Mouse (Mus musculus): ENCODE measurements at regions not wholly inside any gene's neighbourhood (a gene's known extent, or its start where the extent isn't known, plus 50 kb on each side); places are given as distances from the start of the nearest gene placed in this dataset.
A peak's percentile ranks its signal among the peaks of the same experiment; 100 is the strongest.

DNA sequence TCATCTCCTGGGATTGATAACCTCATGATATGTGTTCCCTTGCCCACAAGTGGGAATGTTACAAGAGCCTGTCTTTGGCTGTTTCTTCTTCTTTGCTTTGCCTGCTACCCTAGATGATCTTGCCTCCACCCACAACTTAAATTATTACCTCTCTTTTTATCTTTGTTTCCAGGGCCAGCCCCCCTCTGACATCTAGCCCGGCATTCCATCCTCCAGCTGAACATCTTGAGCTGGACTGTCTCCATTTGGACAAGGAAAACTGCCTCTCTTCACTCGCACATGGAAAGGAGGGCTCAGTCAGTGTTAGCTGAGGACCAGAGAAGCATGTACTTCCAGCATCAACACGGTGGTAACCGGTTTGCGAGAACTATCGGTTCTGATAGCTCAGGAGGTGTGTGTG is 124.3 kb downstream of the Zfp365 start:
- 93% methylated on average over 6 of the region's 6 CpGs for WGBS
- Histone ChIP-seq H3K27ac (ENCODE audit: low read depth, low read length) (no peak overlapping the region), H3K27me3 (ENCODE audit: control insufficient read depth, insufficient read depth, low read length) (no peaks in the 10 kb centered on the region), H3K9ac (ENCODE audit: low read length) (no peak overlapping the region), H3K4me3 (ENCODE audit: low read depth, low read length) (no peak overlapping the region), H3K36me3 (ENCODE audit: control insufficient read depth, insufficient read depth, low read length) (no peaks in the 10 kb centered on the region), H3K4me2 (ENCODE audit: low read depth, low read length, severe bottlenecking) (no peak overlapping the region), H3K4me1 (replicated peaks; ENCODE audit: control insufficient read depth, insufficient read depth, low read length) (no peaks in the 10 kb centered on the region), H3K9me3 (ENCODE audit: control insufficient read depth, low read length) (no peaks in the 10 kb centered on the region)
- ATAC-seq (replicated peaks; ENCODE audit: low FRiP score) (no peak), DNase-seq (ENCODE audit: low spot score) (no peak)

DNA sequence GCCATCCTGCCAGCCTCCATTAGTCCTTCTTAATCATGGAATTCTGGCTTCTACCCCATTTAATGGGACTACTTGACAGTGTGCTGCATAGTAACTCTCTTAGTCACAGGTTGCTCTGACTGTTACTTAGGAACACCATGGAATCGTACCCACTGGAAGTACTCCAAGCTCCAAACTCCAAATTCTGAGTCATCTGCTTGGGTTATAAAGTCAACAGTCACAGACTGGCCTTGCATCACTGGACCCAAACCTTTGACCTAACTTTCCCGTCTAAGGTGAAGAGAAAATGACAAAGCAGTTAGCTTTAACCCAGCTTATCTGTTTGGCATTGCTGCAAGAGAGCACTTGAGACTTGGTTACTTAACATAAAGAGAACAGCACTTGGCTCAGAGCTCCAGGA is 126.9 kb downstream of the Zfp365 start:
- Histone ChIP-seq H3K4me2 (ENCODE audit: low read depth, low read length, severe bottlenecking) (no peak overlapping the region), H3K4me3 (ENCODE audit: low read depth, low read length) (no peak overlapping the region), H3K9me3 (ENCODE audit: control insufficient read depth, low read length) (no peaks in the 10 kb centered on the region), H3K27ac (ENCODE audit: low read depth, low read length) (no peak overlapping the region), H3K36me3 (ENCODE audit: control insufficient read depth, insufficient read depth, low read length) (no peaks in the 10 kb centered on the region), H3K9ac (ENCODE audit: low read length) (no peak overlapping the region), H3K4me1 (replicated peaks; ENCODE audit: control insufficient read depth, insufficient read depth, low read length) (no peaks in the 10 kb centered on the region), H3K27me3 (ENCODE audit: control insufficient read depth, insufficient read depth, low read length) (no peaks in the 10 kb centered on the region)
- WGBS: 78% methylated on average over 2 of the region's 2 CpGs
- DNase-seq (ENCODE audit: low spot score): no peak
- ATAC-seq (replicated peaks; ENCODE audit: low FRiP score): no peak

DNA sequence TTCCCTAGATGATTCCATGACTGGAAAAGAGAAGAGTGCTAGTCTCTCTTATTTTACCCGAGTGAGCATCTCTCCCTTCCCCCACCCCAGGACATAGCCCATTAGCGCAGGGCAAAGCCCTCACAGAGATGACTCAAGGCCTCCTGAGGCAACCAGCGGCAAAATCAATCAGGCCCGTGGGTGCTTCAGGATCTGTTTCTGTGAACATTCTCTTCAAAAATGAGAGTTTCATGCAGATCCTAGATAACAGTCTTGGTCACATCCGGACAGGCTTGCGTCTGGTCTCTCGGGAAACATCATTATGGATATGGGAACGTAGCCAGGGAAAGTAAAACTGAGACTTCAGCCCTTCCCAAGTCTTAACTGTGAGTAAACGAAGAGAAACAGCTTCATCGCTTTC is 134.1 kb downstream of the Zfp365 start:
- H3K4me2 ChIP-seq (ENCODE audit: low read depth, low read length, severe bottlenecking): no peak overlapping the region
- no peak overlapping the region for H3K27ac ChIP-seq (ENCODE audit: low read depth, low read length)
- no peak overlapping the region for H3K4me3 ChIP-seq (ENCODE audit: low read depth, low read length)
- H3K36me3 ChIP-seq (ENCODE audit: control insufficient read depth, insufficient read depth, low read length): no peaks in the 10 kb centered on the region
- DNase-seq (ENCODE audit: low spot score): no peak
- 91% methylated on average over 10 of the region's 10 CpGs for WGBS
- no peaks in the 10 kb centered on the region for H3K27me3 ChIP-seq (ENCODE audit: control insufficient read depth, insufficient read depth, low read length)
- ATAC-seq (replicated peaks; ENCODE audit: low FRiP score): no peak
- no peak overlapping the region for H3K9ac ChIP-seq (ENCODE audit: low read length)
- no peaks in the 10 kb centered on the region for H3K9me3 ChIP-seq (ENCODE audit: control insufficient read depth, low read length)
- no peaks in the 10 kb centered on the region for H3K4me1 ChIP-seq (replicated peaks; ENCODE audit: control insufficient read depth, insufficient read depth, low read length)

DNA sequence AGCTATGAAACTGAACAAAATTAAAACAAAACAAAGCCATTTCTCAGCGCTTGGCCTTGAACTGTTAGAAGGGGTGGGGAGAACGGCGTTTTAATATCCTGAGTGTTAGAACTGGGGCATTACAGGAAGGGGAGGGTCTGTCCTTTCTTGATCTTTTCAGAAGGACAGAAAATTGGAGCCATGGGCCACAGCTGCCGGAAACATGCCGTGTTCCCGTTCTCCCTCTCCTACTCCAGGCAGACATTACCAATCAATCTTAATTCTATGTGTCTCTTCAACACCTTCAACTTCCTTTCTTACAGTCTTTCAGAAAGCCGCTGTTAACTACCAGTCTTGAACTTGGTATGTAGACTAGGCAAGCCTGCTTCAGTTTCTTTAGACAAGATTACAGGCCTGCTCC is 134.7 kb downstream of the Zfp365 start:
- Histone ChIP-seq H3K4me2 (ENCODE audit: low read depth, low read length, severe bottlenecking) (no peak overlapping the region), H3K27me3 (ENCODE audit: control insufficient read depth, insufficient read depth, low read length) (no peaks in the 10 kb centered on the region)
- WGBS: 93% methylated on average over 7 of the region's 7 CpGs

DNA sequence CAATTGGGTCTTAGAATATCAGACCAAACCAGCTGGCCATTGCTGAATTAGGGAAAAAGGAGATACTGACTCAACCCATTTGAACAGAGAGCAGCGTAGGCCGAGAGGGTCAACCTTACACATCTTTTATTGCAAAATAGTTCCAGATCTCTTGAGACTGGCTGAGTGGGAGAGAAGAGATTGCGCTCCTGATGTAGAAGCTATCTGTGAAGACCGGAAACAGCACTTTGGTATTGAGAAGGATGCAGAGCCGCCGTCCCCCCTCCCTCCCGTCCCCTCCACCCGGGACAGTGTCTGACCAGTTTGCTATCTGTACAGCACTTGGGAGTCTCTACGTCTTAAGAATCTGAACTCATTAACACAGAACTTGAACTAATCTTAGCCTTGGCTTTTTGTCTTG is 135.6 kb downstream of the Zfp365 start:
- ATAC-seq (replicated peaks; ENCODE audit: low FRiP score) (no peak), DNase-seq (ENCODE audit: low spot score) (no peak)
- H3K4me2 ChIP-seq (ENCODE audit: low read depth, low read length, severe bottlenecking): no peak overlapping the region
- no peaks in the 10 kb centered on the region for H3K4me1 ChIP-seq (replicated peaks; ENCODE audit: control insufficient read depth, insufficient read depth, low read length)
- WGBS: 90% methylated on average over 9 of the region's 9 CpGs
- H3K27me3 ChIP-seq (ENCODE audit: control insufficient read depth, insufficient read depth, low read length): no peaks in the 10 kb centered on the region
- no peak overlapping the region for H3K9ac ChIP-seq (ENCODE audit: low read length)
- no peak overlapping the region for H3K27ac ChIP-seq (ENCODE audit: low read depth, low read length)
- no peaks in the 10 kb centered on the region for H3K36me3 ChIP-seq (ENCODE audit: control insufficient read depth, insufficient read depth, low read length)
- H3K9me3 ChIP-seq (ENCODE audit: control insufficient read depth, low read length): no peaks in the 10 kb centered on the region
- no peak overlapping the region for H3K4me3 ChIP-seq (ENCODE audit: low read depth, low read length)

More for the DNA sequence above, 134.7 kb downstream of the Zfp365 start:
- no peaks in the 10 kb centered on the region for H3K9me3 ChIP-seq (ENCODE audit: control insufficient read depth, low read length)
- no peak overlapping the region for H3K9ac ChIP-seq (ENCODE audit: low read length)
- no peaks in the 10 kb centered on the region for H3K4me1 ChIP-seq (replicated peaks; ENCODE audit: control insufficient read depth, insufficient read depth, low read length)
- DNase-seq (ENCODE audit: low spot score) (no peak), ATAC-seq (replicated peaks; ENCODE audit: low FRiP score) (no peak)
- no peaks in the 10 kb centered on the region for H3K36me3 ChIP-seq (ENCODE audit: control insufficient read depth, insufficient read depth, low read length)
- no peak overlapping the region for H3K4me3 ChIP-seq (ENCODE audit: low read depth, low read length)
- no peak overlapping the region for H3K27ac ChIP-seq (ENCODE audit: low read depth, low read length)

DNA sequence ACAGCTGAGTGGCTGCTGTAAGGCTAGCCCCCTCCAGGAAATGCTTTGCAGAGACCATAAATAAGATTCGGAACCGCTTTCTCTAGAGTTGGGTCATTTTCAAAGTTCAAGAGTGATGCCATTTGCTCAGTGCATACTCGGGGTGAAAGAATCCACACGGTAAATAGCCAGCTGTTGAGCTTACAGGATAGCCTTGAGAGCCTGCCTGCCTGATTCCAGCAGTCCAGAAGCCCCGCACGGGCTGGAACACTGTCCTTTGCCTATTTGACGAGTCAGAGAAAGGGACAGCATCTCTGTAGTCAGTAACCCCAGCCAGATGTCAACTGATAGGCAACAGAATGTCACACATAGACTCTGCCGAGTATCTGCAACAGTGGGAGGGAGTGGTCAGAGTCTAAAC is 140.7 kb downstream of the Zfp365 start:
- no peak overlapping the region for H3K4me2 ChIP-seq (ENCODE audit: low read depth, low read length, severe bottlenecking)
- no peaks in the 10 kb centered on the region for H3K9me3 ChIP-seq (ENCODE audit: control insufficient read depth, low read length)
- H3K27me3 ChIP-seq (ENCODE audit: control insufficient read depth, insufficient read depth, low read length): no peaks in the 10 kb centered on the region
- H3K4me1 ChIP-seq (replicated peaks; ENCODE audit: control insufficient read depth, insufficient read depth, low read length): no peaks in the 10 kb centered on the region
- no peaks in the 10 kb centered on the region for H3K36me3 ChIP-seq (ENCODE audit: control insufficient read depth, insufficient read depth, low read length)
- ATAC-seq (replicated peaks; ENCODE audit: low FRiP score) (no peak), DNase-seq (ENCODE audit: low spot score) (no peak)
- no peak overlapping the region for H3K27ac ChIP-seq (ENCODE audit: low read depth, low read length)
- WGBS: 91% methylated on average over 8 of the region's 8 CpGs
- no peak overlapping the region for H3K4me3 ChIP-seq (ENCODE audit: low read depth, low read length)
- no peak overlapping the region for H3K9ac ChIP-seq (ENCODE audit: low read length)

DNA sequence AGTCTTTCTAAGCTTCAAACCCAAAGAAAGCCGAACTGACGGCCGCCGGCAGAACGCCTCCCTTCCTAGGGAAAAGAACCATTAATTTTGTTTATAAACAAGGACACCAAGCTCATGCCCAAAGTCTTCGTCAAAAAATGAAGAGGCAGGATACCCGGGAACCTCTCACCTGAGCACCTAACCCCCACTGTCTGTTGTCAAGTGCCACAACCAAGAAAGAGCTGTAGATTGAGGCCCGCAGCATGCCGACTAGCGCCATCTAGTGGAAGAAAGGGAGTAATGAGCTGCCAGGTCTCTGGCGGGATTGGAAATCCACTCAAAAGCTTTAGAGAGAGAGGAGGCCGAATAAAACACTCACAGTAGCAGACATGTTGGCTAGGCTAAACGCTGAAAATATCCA is 146.4 kb downstream of the Zfp365 start:
- H3K27me3 ChIP-seq (ENCODE audit: control insufficient read depth, insufficient read depth, low read length): no peaks in the 10 kb centered on the region
- H3K4me3 ChIP-seq (ENCODE audit: low read depth, low read length): no peak overlapping the region
- H3K4me2 ChIP-seq (ENCODE audit: low read depth, low read length, severe bottlenecking): no peak overlapping the region
- 39% methylated on average over 13 of the region's 13 CpGs for WGBS
- no peaks in the 10 kb centered on the region for H3K9me3 ChIP-seq (ENCODE audit: control insufficient read depth, low read length)
- peak; percentile 76 for DNase-seq (ENCODE audit: low spot score)
- H3K27ac ChIP-seq (ENCODE audit: low read depth, low read length): no peak overlapping the region
- H3K36me3 ChIP-seq (ENCODE audit: control insufficient read depth, insufficient read depth, low read length): no peaks in the 10 kb centered on the region
- no peak for ATAC-seq (replicated peaks; ENCODE audit: low FRiP score)
- no peaks in the 10 kb centered on the region for H3K4me1 ChIP-seq (replicated peaks; ENCODE audit: control insufficient read depth, insufficient read depth, low read length)
- H3K9ac ChIP-seq (ENCODE audit: low read length): no peak overlapping the region

DNA sequence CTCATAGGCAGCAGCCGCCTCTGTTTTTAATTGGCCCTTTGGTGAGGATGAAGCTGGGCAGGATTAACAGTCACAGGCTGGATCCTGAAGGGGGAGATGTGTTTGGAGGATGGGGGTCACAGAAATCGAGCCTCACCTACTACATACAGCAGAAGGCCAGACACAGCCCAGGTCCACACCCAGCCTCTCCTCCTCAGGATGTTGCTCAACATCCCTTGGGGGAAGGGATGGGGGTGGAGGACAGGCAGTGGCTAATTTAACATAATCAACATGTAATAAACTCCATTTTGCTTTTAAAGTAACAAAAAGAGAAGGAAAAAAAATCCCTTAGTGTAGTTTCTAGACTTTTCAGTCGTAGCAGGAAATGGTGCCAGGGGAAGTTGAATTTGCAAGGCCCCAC is 152.0 kb downstream of the Zfp365 start:
- no peak overlapping the region for H3K4me2 ChIP-seq (ENCODE audit: low read depth, low read length, severe bottlenecking)
- H3K27me3 ChIP-seq (ENCODE audit: control insufficient read depth, insufficient read depth, low read length): no peaks in the 10 kb centered on the region
- H3K4me3 ChIP-seq (ENCODE audit: low read depth, low read length): no peak overlapping the region
- no peak overlapping the region for H3K27ac ChIP-seq (ENCODE audit: low read depth, low read length)
- DNase-seq (ENCODE audit: low spot score) (no peak), ATAC-seq (replicated peaks; ENCODE audit: low FRiP score) (no peak)
- WGBS: 75% methylated on average over 3 of the region's 3 CpGs
- no peak overlapping the region for H3K9ac ChIP-seq (ENCODE audit: low read length)
- no peaks in the 10 kb centered on the region for H3K9me3 ChIP-seq (ENCODE audit: control insufficient read depth, low read length)
- H3K36me3 ChIP-seq (ENCODE audit: control insufficient read depth, insufficient read depth, low read length): no peaks in the 10 kb centered on the region
- H3K4me1 ChIP-seq (replicated peaks; ENCODE audit: control insufficient read depth, insufficient read depth, low read length): no peaks in the 10 kb centered on the region

DNA sequence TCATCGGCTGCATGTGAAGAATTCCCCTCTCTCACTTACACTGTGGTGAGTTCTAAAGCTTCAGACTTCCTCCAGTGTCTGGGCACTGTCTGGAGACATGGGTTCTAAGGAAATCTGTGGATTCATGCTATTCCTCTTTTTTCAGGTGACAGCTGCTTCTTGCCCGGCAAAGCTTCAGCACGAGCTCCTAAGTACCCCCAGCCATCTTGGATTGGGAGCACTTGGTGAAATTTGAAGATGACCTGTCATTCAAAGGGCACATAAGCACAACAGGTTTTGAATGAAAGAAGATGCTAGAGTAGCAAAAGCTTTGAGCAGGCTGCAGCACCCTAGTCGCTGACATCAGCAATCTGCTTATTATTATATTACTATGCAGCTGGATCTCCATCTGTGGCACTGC is 164.3 kb downstream of the Zfp365 start:
- WGBS: 82% methylated on average over 4 of the region's 4 CpGs
- no peaks in the 10 kb centered on the region for H3K9me3 ChIP-seq (ENCODE audit: control insufficient read depth, low read length)
- H3K4me2 ChIP-seq (ENCODE audit: low read depth, low read length, severe bottlenecking): no peak overlapping the region
- H3K27me3 ChIP-seq (ENCODE audit: control insufficient read depth, insufficient read depth, low read length): no peaks in the 10 kb centered on the region
- H3K9ac ChIP-seq (ENCODE audit: low read length): no peak overlapping the region
- ATAC-seq (replicated peaks; ENCODE audit: low FRiP score): no peak
- no peaks in the 10 kb centered on the region for H3K4me1 ChIP-seq (replicated peaks; ENCODE audit: control insufficient read depth, insufficient read depth, low read length)
- no peak for DNase-seq (ENCODE audit: low spot score)
- H3K36me3 ChIP-seq (ENCODE audit: control insufficient read depth, insufficient read depth, low read length): no peaks in the 10 kb centered on the region
- H3K27ac ChIP-seq (ENCODE audit: low read depth, low read length): no peak overlapping the region
- H3K4me3 ChIP-seq (ENCODE audit: low read depth, low read length): no peak overlapping the region

Data from forebrain, embryonic 11.5 days (tissue).